Mouse (Mus musculus) embryo, embryonic 11 days (tissue): ENCODE data around the gene Cdk5rap1.
"Not testable (repeated sequence)": the region's sequence is repeated elsewhere in the genome, so short reads cannot be mapped to it uniquely, and the experiment has no call there.

Experiments
- DNase-seq: peaks from one replicate; pipeline ENCODE4 v3.0.0-alpha.2; 2015

The Cdk5rap1 gene

DNA sequence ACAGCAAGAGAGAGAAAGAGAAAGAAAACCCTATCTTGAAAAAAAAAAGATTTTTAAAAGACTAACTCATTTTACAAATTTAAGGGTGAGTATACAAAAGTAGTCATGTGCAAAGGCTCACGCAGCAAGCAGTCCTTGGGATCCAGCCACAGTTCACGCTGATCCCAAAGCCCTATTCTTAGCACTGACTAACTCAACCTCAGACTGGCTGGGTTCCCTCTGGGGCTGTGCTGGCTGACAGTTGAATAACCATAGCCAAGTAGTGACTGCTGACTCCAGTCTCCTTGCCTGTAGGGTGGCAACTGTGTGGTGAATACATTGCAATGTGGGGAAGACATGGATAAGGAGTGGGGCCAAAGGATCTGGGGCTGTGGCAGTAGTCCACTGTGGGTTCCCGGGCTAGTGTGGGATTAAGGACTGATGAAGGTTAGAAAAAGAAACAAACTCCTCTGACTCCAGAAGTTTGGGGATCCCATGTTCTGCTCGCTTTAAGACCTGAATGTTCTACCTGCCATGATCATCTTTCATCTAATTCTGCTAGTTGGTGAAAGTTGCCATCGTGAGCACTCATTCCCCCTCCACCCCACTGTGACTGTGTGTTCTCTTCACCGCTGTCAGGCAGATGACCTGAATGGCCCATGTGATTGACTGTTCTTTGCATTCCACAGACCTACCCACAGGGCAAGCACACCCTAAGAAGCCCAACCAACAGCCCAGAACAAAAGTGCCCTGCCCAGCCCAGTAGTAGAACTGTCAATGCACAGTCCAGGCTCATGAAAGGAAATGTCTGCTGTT, 2.2 kb upstream of the Cdk5rap1 start:
- DNase-seq: no peak

- DNase-seq: peak; percentile 67
These were observed 1.3 kb upstream of the Cdk5rap1 start for GRCm38 (mm10) chr2:154373961-154374632.

DNA sequence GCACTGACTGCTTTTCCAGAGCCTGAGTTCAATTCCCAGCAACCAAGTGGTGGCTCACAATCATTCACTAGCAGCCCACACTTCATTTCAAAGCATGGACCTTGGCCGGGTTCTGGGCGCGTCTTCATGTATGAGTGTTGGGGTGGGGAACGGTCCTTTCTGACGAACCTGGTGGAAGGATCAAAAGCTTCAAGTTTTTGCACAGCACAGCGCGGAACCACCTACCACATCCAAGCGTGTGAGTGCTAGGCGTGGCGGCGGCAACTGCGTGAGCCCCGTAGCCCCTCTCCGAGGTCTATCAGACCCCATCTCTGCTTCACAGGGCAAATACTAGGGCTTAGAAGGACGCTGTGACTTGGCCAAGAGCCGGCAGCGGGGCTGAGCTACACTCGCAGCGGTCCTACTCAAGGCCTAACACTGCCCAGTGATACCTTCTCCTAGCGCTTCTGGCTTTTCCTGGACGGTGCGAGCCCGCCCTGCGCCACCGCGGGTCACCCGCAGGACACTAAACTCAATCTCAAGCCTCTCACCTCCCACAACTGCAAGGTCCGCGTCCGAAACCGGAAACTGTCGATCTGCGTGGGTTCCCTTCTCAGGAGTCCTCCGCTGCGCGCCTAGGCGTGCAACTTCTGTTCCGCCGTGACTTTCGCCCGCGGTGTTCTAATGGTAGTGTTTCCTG, 520 bp downstream of the Cdk5rap1 start:
- peak; percentile 94 for DNase-seq

DNA sequence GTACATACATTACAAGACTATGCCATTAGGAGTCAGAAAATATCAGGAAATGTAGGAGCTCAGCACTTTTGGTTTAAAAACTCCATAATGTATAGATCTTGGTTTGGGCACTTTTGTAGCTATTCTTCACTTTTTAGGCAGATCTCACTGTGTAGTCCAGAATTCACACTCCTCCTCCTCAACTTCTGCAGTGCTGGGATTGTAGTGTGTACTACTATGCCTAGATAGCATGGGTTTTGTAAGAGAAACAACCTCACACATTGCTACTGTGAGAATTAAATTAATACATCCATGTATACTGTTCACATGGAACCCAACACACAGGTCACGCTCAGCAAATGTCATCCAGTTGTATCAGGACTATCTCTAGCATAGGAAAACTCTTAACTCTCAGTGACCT, 5.3 kb downstream of the Cdk5rap1 start:
- DNase-seq: no peak

GRCm38 (mm10) chr2:154354000-154354425, 18.8 kb downstream of the Cdk5rap1 start:
- not testable (repeated sequence) for DNase-seq

DNA sequence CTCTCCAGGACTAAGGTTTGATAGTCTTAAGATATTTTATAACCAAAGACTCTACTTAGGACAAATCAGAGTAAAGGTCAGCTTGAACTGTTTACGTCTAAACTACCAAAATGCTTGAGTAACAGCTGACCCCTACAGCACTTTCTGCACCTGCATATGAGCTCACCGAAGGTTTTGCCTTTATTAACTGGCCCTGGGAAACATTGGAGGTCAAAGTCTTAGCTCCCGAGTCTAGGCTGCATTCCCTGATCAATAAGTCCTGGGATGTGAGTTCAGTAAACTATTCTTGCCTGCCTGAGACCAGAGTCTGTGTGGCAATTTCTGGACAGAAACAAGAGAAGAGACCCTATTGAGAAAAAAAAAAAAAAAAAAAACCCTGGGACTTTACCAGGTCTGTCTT, 24.7 kb downstream of the Cdk5rap1 start:
- DNase-seq: no peak

GRCm38 (mm10) chr2:154339356-154339755, 33.5 kb downstream of the Cdk5rap1 start:
- DNase-seq: no peak

DNA sequence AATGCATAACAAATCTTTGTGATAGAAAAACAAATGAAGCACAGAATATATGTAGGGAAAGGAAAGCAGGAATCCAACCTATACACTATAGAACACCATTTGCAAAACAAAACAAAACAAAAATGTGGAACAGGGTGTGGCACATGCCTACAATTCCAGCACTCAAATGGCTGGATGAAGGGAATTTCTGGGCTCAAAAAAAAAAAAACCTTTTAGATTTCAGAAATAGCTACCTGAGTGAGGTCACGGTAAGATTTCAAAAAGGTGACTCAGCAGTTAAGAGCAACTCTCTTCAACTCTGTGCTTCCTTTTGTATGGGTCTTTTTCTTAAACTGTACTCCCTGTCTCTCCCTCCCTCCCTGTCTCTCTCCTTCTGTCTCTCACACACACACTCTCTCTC, 34.6 kb downstream of the Cdk5rap1 start:
- no peak for DNase-seq

- DNase-seq: no peak
These were observed 37.2 kb downstream of the Cdk5rap1 start for GRCm38 (mm10) chr2:154335572-154335971.

DNA sequence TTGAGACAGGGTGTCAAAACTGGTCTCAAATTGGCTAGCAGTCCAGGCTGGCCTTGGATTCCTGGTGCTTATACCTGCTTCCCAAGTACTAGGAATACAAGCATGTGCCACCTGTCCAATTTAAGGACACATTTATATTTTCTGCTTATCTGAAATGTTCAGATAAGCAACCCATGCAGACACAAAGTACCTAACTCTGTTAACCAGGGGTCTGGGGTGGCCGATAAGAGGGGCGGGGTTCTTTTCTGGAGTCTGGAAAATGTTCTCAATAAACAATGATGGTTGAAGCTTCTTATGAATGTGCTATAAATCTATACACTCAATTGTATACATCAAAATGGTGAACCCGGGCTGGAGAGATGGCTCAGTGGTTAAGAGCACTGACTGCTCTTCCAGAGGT, 46.0 kb downstream of the Cdk5rap1 start:
- DNase-seq: no peak

DNA sequence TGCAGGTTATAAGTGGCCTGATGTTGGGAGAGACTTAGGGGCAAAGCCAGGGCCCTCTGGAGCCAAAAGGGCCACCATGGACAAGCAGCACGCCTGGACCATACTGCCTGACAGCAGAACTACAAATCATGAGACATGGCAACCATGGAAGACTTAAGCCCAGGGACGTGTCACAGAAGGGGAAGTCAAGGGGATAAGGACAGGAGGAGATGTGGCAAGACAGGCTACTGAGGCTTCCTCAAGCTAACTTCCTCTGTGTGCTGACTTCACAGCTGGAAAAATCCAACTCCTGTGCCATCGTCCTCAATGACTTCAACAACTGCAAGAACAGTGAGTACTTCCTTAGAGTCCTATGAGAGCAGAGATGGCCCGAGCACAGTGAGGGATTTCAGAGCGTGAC, 59.0 kb downstream of the Cdk5rap1 start:
- DNase-seq: not testable (repeated sequence)

DNA sequence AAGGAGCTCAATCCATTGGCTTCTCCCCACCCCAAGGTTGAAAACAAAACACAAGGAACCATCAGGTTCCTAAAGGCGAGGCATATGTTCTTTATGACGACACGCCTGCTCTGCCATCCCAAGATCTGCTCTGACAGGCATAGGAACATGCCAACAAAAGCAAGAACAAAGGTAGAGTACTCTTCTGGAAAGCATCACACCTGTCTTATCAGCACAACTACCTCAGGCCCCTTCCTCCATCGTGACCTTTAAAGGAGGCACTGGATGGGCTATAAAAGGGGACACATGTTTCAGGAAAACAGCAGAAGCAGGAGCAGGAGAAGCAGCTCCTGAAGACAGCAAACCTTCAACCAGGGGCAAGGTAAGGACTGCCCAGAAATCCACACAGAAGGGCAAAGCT, 65.9 kb downstream of the Cdk5rap1 start, which contains the start of gene Bpifb9b:
Bpifb9b (plus strand) TSS at position 301 of the 400 bp plus-strand sequence.
- not testable (repeated sequence) for DNase-seq

- not testable (repeated sequence) for DNase-seq
These were observed 68.2 kb downstream of the Cdk5rap1 start for GRCm38 (mm10) chr2:154304604-154305003.

- no peak for DNase-seq
These were observed 71.0 kb downstream of the Cdk5rap1 start for GRCm38 (mm10) chr2:154301763-154302162.

- peak; percentile 86 for DNase-seq
These were observed 72.3 kb downstream of the Cdk5rap1 start for GRCm38 (mm10) chr2:154300496-154300895.

GRCm38 (mm10) chr2:154294746-154295145, 78.1 kb downstream of the Cdk5rap1 start:
- DNase-seq: peak; percentile 74

- DNase-seq: no peak
These were observed 80.0 kb downstream of the Cdk5rap1 start for GRCm38 (mm10) chr2:154292833-154293232.

DNA sequence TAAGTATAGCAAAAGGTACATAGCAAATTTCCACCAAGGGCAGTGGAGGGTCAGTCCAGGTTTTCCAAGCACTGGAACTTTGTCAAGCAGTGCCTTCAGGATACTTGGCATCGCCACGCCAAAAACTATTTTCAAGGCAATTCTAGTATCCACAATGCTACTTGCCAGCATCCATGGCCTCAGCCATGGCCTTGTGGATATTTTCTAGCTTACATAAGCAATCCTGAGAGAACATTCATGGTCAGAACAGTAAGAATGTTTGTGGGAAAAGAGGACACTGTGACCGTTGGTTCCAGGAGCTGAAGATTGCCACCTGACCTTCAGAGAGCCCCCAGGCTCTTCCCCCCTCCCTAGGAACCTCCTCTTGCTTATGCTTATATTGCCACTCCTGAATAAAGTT, 80.9 kb downstream of the Cdk5rap1 start:
- DNase-seq: not testable (repeated sequence)
